Mouse (Mus musculus): ENCODE results near the gene Brinp2. TPM values are rescaled to one million over a fixed set of nuclear protein-coding genes. Genes with fewer than 3 reads are reported as not detected.

Gene Brinp2
- polyA plus RNA-seq, 1 experiment from 2014 or later, result 1.0 TPM

- WGBS, result 70% methylated on average over 3 of the region's 3 CpGs
- ATAC-seq (ENCODE audit: insufficient number of reproducible peaks, low FRiP score), result no peak
- H3K9ac ChIP-seq, result no peak overlapping the region
- no peaks in the 10 kb centered on the region for H3K36me3 ChIP-seq
- H3K4me2 ChIP-seq, result no peak overlapping the region
- H3K27ac ChIP-seq (ENCODE audit: poor library complexity, severe bottlenecking), result no peak overlapping the region
- no peaks in the 10 kb centered on the region for H3K27me3 ChIP-seq (replicated peaks)
- H3K4me3 ChIP-seq, result no peak overlapping the region
- peaks cover 4% of the 10 kb centered on the region; the same call in 1 of the 2 replicates for H3K4me1 ChIP-seq (replicated peaks)
- H3K9me3 ChIP-seq (replicated peaks), result no peaks in the 10 kb centered on the region
Observed at GRCm38 (mm10) chr1:158248266-158248665, 107.9 kb downstream of the Brinp2 start.

- ATAC-seq (ENCODE audit: insufficient number of reproducible peaks, low FRiP score), result no peak
- 83% methylated on average over 14 of the region's 14 CpGs for WGBS
Observed at GRCm38 (mm10) chr1:158246476-158247153, 109.5 kb downstream of the Brinp2 start.

GRCm38 (mm10) chr1:158245486-158245885 lies 110.6 kb downstream of the Brinp2 start:
- Histone ChIP-seq H3K4me1 (replicated peaks) (no peaks in the 10 kb centered on the region), H3K27me3 (replicated peaks) (no peaks in the 10 kb centered on the region), H3K4me2 (no peak overlapping the region), H3K9me3 (replicated peaks) (no peaks in the 10 kb centered on the region), H3K27ac (ENCODE audit: poor library complexity, severe bottlenecking) (no peak overlapping the region), H3K9ac (no peak overlapping the region), H3K4me3 (no peak overlapping the region), H3K36me3 (no peaks in the 10 kb centered on the region)
- 78% methylated on average over 8 of the region's 8 CpGs for WGBS
- ATAC-seq (ENCODE audit: insufficient number of reproducible peaks, low FRiP score), result no peak

More at GRCm38 (mm10) chr1:158246476-158247153, 109.5 kb downstream of the Brinp2 start:
- no peak overlapping the region for H3K4me3 ChIP-seq
- no peaks in the 10 kb centered on the region for H3K27me3 ChIP-seq (replicated peaks)
- H3K4me2 ChIP-seq, result no peak overlapping the region
- H3K9me3 ChIP-seq (replicated peaks), result no peaks in the 10 kb centered on the region
- H3K27ac ChIP-seq (ENCODE audit: poor library complexity, severe bottlenecking), result no peak overlapping the region
- no peaks in the 10 kb centered on the region for H3K36me3 ChIP-seq
- no peaks in the 10 kb centered on the region for H3K4me1 ChIP-seq (replicated peaks)
- H3K9ac ChIP-seq, result no peak overlapping the region

GRCm38 (mm10) chr1:158244016-158244415 lies 112.1 kb downstream of the Brinp2 start:
- H3K27ac ChIP-seq (ENCODE audit: poor library complexity, severe bottlenecking), result no peak overlapping the region
- H3K4me2 ChIP-seq, result no peak overlapping the region
- no peak for ATAC-seq (ENCODE audit: insufficient number of reproducible peaks, low FRiP score)
- H3K27me3 ChIP-seq (replicated peaks), result no peaks in the 10 kb centered on the region
- H3K4me3 ChIP-seq, result no peak overlapping the region
- H3K9ac ChIP-seq, result no peak overlapping the region
- no peaks in the 10 kb centered on the region for H3K9me3 ChIP-seq (replicated peaks)
- 81% methylated on average over 3 of the region's 3 CpGs for WGBS
- no peaks in the 10 kb centered on the region for H3K36me3 ChIP-seq
- H3K4me1 ChIP-seq (replicated peaks), result no peaks in the 10 kb centered on the region

- no peak overlapping the region for H3K4me2 ChIP-seq
- WGBS, result 77% methylated on average over 2 of the region's 2 CpGs
- no peaks in the 10 kb centered on the region for H3K36me3 ChIP-seq
- H3K9me3 ChIP-seq (replicated peaks), result no peaks in the 10 kb centered on the region
- H3K9ac ChIP-seq, result no peak overlapping the region
- ATAC-seq (ENCODE audit: insufficient number of reproducible peaks, low FRiP score), result no peak
- H3K27me3 ChIP-seq (replicated peaks), result no peaks in the 10 kb centered on the region
- H3K4me1 ChIP-seq (replicated peaks), result no peaks in the 10 kb centered on the region
- H3K27ac ChIP-seq (ENCODE audit: poor library complexity, severe bottlenecking), result no peak overlapping the region
- H3K4me3 ChIP-seq, result no peak overlapping the region
Observed at GRCm38 (mm10) chr1:158241848-158242556, 114.1 kb downstream of the Brinp2 start.

GRCm38 (mm10) chr1:158239841-158240240 lies 116.3 kb downstream of the Brinp2 start:
- Histone ChIP-seq H3K27ac (ENCODE audit: poor library complexity, severe bottlenecking) (no peak overlapping the region), H3K4me1 (replicated peaks) (no peaks in the 10 kb centered on the region), H3K4me3 (no peak overlapping the region), H3K4me2 (no peak overlapping the region), H3K27me3 (replicated peaks) (no peaks in the 10 kb centered on the region), H3K9me3 (replicated peaks) (no peaks in the 10 kb centered on the region), H3K9ac (no peak overlapping the region), H3K36me3 (no peaks in the 10 kb centered on the region)
- 70% methylated on average over 2 of the region's 2 CpGs for WGBS
- no peak for ATAC-seq (ENCODE audit: insufficient number of reproducible peaks, low FRiP score)

GRCm38 (mm10) chr1:158238722-158239121 lies 117.4 kb downstream of the Brinp2 start:
- no peak overlapping the region for H3K4me3 ChIP-seq
- no peaks in the 10 kb centered on the region for H3K4me1 ChIP-seq (replicated peaks)
- H3K27me3 ChIP-seq (replicated peaks), result no peaks in the 10 kb centered on the region
- no peak for ATAC-seq (ENCODE audit: insufficient number of reproducible peaks, low FRiP score)
- WGBS, result 55% methylated on average over 4 of the region's 4 CpGs
- no peak overlapping the region for H3K4me2 ChIP-seq
- H3K9me3 ChIP-seq (replicated peaks), result no peaks in the 10 kb centered on the region
- no peaks in the 10 kb centered on the region for H3K36me3 ChIP-seq
- no peak overlapping the region for H3K27ac ChIP-seq (ENCODE audit: poor library complexity, severe bottlenecking)
- H3K9ac ChIP-seq, result no peak overlapping the region

- Histone ChIP-seq H3K9me3 (replicated peaks) (no peaks in the 10 kb centered on the region), H3K36me3 (no peaks in the 10 kb centered on the region), H3K4me3 (no peak overlapping the region), H3K9ac (no peak overlapping the region), H3K4me2 (no peak overlapping the region), H3K27ac (ENCODE audit: poor library complexity, severe bottlenecking) (no peak overlapping the region), H3K4me1 (replicated peaks) (peaks cover 12% of the 10 kb centered on the region), H3K27me3 (replicated peaks) (no peaks in the 10 kb centered on the region)
- 71% methylated on average over 9 of the region's 9 CpGs for WGBS
- no peak for ATAC-seq (ENCODE audit: insufficient number of reproducible peaks, low FRiP score)
Observed at GRCm38 (mm10) chr1:158228687-158229224, 127.4 kb downstream of the Brinp2 start.

- Histone ChIP-seq H3K4me2 (no peak overlapping the region), H3K4me1 (replicated peaks) (peaks cover 12% of the 10 kb centered on the region), H3K9ac (no peak overlapping the region), H3K9me3 (replicated peaks) (no peaks in the 10 kb centered on the region), H3K36me3 (no peaks in the 10 kb centered on the region), H3K27me3 (replicated peaks) (no peaks in the 10 kb centered on the region), H3K27ac (ENCODE audit: poor library complexity, severe bottlenecking) (no peak overlapping the region), H3K4me3 (no peak overlapping the region)
- WGBS, result 41% methylated on average over 2 of the region's 2 CpGs
- no peak for ATAC-seq (ENCODE audit: insufficient number of reproducible peaks, low FRiP score)
Observed at GRCm38 (mm10) chr1:158227239-158227638, 128.9 kb downstream of the Brinp2 start.

GRCm38 (mm10) chr1:158226689-158227088 lies 129.4 kb downstream of the Brinp2 start:
- no peaks in the 10 kb centered on the region for H3K36me3 ChIP-seq
- H3K9ac ChIP-seq, result no peak overlapping the region
- no peaks in the 10 kb centered on the region for H3K27me3 ChIP-seq (replicated peaks)
- H3K9me3 ChIP-seq (replicated peaks), result no peaks in the 10 kb centered on the region
- ATAC-seq (ENCODE audit: insufficient number of reproducible peaks, low FRiP score), result no peak
- 46% methylated on average over 2 of the region's 2 CpGs for WGBS
- no peak overlapping the region for H3K27ac ChIP-seq (ENCODE audit: poor library complexity, severe bottlenecking)
- H3K4me2 ChIP-seq, result no peak overlapping the region
- H3K4me1 ChIP-seq (replicated peaks), result peaks cover 12% of the 10 kb centered on the region
- no peak overlapping the region for H3K4me3 ChIP-seq

GRCm38 (mm10) chr1:158221048-158221447 lies 135.1 kb downstream of the Brinp2 start:
- no peak overlapping the region for H3K27ac ChIP-seq (ENCODE audit: poor library complexity, severe bottlenecking)
- H3K36me3 ChIP-seq, result no peaks in the 10 kb centered on the region
- no peaks in the 10 kb centered on the region for H3K27me3 ChIP-seq (replicated peaks)
- 57% methylated on average over 4 of the region's 4 CpGs for WGBS
- H3K9me3 ChIP-seq (replicated peaks), result no peaks in the 10 kb centered on the region
- H3K4me1 ChIP-seq (replicated peaks), result no peaks in the 10 kb centered on the region
- no peak overlapping the region for H3K4me3 ChIP-seq
- no peak for ATAC-seq (ENCODE audit: insufficient number of reproducible peaks, low FRiP score)
- H3K4me2 ChIP-seq, result no peak overlapping the region
- H3K9ac ChIP-seq, result no peak overlapping the region
